Mouse (Mus musculus) liver, embryonic 16.5 days (tissue): Measurements from ENCODE around the gene Ktn1. TPM values are rescaled to one million over a fixed set of nuclear protein-coding genes. Genes with fewer than 3 reads are reported as not detected.

Experiments
- polyA plus RNA-seq: library from polyadenylated mRNA; unstranded; fragments of >200 nt; fragmentation: Nextera tagmentation; extraction: Ambion mirVana; gene quantifications from 2 replicates; pipeline ENCODE4 v1.2.1, GENCODE M21; 2015

Gene Ktn1
- polyA plus RNA-seq, 1 experiment from 2014 or later: 10.4 TPM

Other genes starting within 250 kb of the Ktn1 start
- 43.3 and 49.9 TPM in 2 replicates for gene Dlgap5, start 230.0 kb upstream of the Ktn1 start, polyA plus RNA-seq
- 38.3 and 41.6 TPM in 2 replicates for gene Fbxo34, start 198.0 kb upstream of the Ktn1 start, polyA plus RNA-seq
- gene Atg14, start 77.8 kb upstream of the Ktn1 start, polyA plus RNA-seq: 9.4 and 9.7 TPM in 2 replicates